Mouse (Mus musculus): Measurements from ENCODE around the gene Capn11. TPM values are rescaled to one million over a fixed set of nuclear protein-coding genes. Genes with fewer than 3 reads are reported as not detected.

The Capn11 gene
- polyA plus RNA-seq (2017; shearing (Covaris generic)), result 1 to 10 TPM in 1 of 2 experiments, under 1 TPM in 1; 0.70 to 1.0 TPM

DNA sequence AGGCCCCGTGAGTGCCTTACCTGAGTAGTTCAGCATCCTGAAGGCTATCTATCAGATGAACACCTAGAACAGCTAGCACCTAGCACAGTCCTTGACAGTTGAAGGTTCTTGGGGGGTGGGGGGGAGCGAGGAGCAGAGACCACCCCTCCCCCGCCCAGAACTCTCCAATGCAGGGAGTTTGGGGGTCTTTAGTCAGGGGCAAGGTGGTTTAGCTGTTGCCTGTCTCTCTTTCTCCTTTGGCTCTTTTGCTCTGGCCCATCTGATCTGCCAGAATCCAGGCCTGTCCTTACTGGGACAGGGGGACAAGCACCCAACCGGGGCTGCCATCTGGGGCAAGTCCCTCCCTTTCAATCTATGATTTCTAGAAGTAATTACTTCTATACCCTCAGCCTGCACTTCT lies at the start of gene Capn11:
TSS of gene Capn11 (minus strand) at position 101 of the 400 bp plus-strand sequence.

DNA sequence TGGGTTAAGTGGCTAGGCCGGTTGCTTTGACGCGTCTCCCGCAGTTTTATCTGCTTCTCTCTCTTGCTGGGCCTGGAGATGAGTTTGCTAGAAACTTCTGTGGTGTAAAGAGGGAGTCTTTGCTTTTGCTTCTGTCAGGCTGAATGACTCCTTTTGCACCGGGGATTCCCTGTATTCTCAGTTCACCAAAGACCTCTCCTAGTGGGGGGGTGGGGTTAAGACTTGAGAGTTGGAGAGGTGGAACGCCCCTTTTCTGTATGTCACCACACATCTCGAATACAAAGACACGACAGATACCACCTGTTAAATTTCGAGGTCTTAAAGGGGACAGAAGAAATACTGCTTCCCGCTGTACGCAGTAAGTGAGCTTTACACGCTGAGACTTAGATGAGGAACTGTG lies 27.6 kb upstream of the Capn11 start, which contains the start of gene Tmem63b:
TSS of gene Tmem63b (minus strand) at position 190 of the 400 bp plus-strand sequence.

DNA sequence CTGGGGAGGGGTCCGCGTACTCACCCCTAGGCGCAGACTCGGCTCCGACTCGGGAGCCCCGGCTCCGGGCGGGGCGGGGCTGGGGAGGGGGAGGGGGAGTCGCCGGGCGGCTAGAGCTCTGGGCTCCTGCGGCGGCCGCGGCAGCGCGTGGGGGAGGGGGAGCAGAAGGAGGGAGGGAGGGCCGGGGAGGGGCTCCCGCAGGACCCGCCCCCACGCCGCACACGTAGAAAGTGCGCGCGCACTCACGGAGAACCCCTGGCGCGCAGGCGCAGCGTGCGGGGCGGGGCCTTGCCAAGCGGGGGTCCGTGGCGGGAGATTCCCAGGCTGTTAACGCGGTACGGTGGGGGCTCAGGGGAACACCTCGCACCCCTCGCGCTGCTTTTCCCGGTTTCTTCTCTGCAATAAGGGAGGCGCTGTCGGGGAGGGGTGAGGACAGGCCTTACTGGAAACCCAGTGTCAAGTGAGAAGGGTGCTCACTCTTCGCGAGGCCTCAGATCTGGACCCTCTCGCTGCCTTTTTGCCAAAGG lies 27.0 kb upstream of the Capn11 start, which contains the start of gene Mrpl14:
TSS of gene Mrpl14 (plus strand) at position 230 of the 527 bp plus-strand sequence.

DNA sequence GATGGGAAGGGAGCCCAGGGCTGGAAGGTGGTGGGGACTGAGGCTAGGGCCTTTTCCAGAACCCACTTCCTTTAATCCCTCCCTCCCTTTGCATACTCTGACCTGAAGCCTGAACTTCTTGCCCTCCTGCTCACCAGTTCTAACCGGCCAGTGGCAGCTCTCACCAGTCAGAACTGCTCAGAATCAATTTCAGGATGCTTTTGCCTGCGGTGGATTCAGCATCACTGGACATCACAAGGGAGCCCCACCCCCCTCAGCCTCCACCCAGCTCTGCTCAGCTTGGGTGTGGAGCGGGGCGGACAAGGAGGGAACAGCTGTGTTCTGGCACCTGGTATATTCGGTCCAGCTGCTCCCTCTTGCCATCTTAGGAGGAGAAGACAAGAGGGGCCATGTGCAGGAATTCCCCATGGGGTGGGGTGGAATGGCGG lies 57.2 kb downstream of the Capn11 start, which contains the start of gene Mymx:
TSS of gene Mymx (minus strand) at position 226 of the 428 bp plus-strand sequence.

DNA sequence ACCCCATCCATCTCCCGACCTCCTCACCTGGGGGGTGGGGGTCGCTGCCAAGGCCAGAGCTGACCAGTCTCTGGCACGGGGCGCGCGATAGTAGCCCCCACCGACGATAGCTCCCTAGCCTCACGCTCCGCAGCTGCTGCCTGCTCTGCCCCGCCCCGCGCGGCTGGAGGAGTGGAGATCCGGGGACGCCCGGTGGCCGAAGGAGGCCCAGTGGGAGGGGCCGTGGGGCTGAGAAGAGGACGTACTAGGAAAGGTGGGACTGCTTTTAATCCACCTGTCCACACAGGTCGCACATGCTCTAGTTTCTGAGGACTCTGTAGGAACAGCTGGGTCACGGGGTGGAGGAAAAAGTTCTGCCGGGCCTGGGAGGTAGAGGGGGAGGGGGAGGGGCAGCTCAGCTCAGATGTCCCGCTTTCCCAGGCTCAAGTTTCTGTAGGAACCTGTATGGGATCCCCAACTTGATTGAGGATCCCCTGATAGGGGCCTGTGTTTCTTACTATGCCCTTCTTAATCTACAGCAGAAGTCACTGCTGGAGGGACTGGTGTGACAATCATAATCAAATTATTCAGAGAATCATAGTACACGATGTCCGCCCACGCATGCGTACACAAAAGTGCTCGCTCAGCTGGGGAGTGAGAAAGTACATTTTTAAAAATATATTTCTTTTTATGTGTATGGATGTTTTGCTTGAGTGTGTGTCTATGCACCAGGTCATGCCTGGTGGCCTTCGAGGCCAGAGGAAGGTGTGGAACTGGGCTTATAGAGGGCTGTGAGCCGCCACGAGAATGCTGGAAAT lies 59.5 kb downstream of the Capn11 start, which contains the start of gene Slc29a1:
TSS of gene Slc29a1 (minus strand) at position 161 of the 797 bp plus-strand sequence.

Other genes with a start within 250 kb of the Capn11 start
- 10 to 100 TPM; 78.5 to 87.9 TPM for gene Cdc5l, start 225.6 kb downstream of the Capn11 start, polyA plus RNA-seq (2017; shearing (Covaris generic))
- gene Spats1, start 183.9 kb downstream of the Capn11 start, polyA plus RNA-seq (2017; shearing (Covaris generic)), result 1 to 10 TPM in 1 of 2 experiments, under 1 TPM in 1; 0.81 to 3.0 TPM
- gene Aars2, start 152.5 kb downstream of the Capn11 start, polyA plus RNA-seq (2017; shearing (Covaris generic)), result 10 to 100 TPM; 10.9 to 19.2 TPM
- gene Tcte1, start 135.9 kb downstream of the Capn11 start, polyA plus RNA-seq (2017; shearing (Covaris generic)), result under 1 TPM in 1 of 2 experiments, not detected in 1; 0.15 TPM
- gene Tmem151b, start 109.6 kb downstream of the Capn11 start, polyA plus RNA-seq (2017; shearing (Covaris generic)), result under 1 TPM in 1 of 2 experiments, not detected in 1; 0.95 TPM
- 10 to 100 TPM; 60.9 to 66.6 TPM for gene Nfkbie, start 103.6 kb downstream of the Capn11 start, polyA plus RNA-seq (2017; shearing (Covaris generic))
- gene Slc35b2, start 95.5 kb downstream of the Capn11 start, polyA plus RNA-seq (2017; shearing (Covaris generic)), result 10 to 100 TPM; 60.0 to 69.0 TPM
- 1,000 to 10,000 TPM in 1 of 2 experiments, 100 to 1,000 TPM in 1; 784 to 1,058 TPM for gene Hsp90ab1, start 86.1 kb downstream of the Capn11 start, polyA plus RNA-seq (2017; shearing (Covaris generic))
- 100 to 1,000 TPM; 102 to 129 TPM for gene Slc29a1, start 59.7 kb downstream of the Capn11 start, polyA plus RNA-seq (2017; shearing (Covaris generic))
- not detected for gene Mymx, start 57.2 kb downstream of the Capn11 start, polyA plus RNA-seq (2017; shearing (Covaris generic))
- gene Mrpl14, start 27.0 kb upstream of the Capn11 start, polyA plus RNA-seq (2017; shearing (Covaris generic)), result 10 to 100 TPM; 69.1 to 69.2 TPM
- 10 to 100 TPM in 1 of 2 experiments, 1 to 10 TPM in 1; 9.2 to 13.5 TPM for gene Tmem63b, start 27.6 kb upstream of the Capn11 start, polyA plus RNA-seq (2017; shearing (Covaris generic))
- not detected for gene 1600014C23Rik, start 74.5 kb upstream of the Capn11 start, polyA plus RNA-seq (2017; shearing (Covaris generic))